Mouse (Mus musculus) CH12.LX (cell line): Measurements from ENCODE around the gene Nat10. TPM values are rescaled to one million over a fixed set of nuclear protein-coding genes. Genes with fewer than 3 reads are reported as not detected.

Source experiments
- DNase-seq: peaks from one replicate; pipeline ENCODE4 v3.0.0-alpha.2; 2013; ENCODE audit errors: extremely low read depth
- H3K27ac ChIP-seq: 2 replicates; pipeline ENCODE4 v1.5.1; 2012; ENCODE audit warnings: low read depth, mild to moderate bottlenecking, control low read depth, moderate library complexity; ENCODE audit not compliant: insufficient read depth
- H3K27me3 ChIP-seq: replicated peaks from 2 replicates; pipeline ENCODE3; 2012; ENCODE audit warnings: inconsistent platforms
- H3K36me3 ChIP-seq, 2 experiments: replicated peaks in 1 of 2; 2 replicates each; pipeline versions ENCODE3 to v1.6.1; 2012; ENCODE audit warnings: inconsistent platforms in 1 of 2, low read length in 1 of 2, mild to moderate bottlenecking in 1 of 2, mixed read lengths in 1 of 2, moderate library complexity in 1 of 2; ENCODE audit not compliant: control insufficient read depth in 1 of 2, insufficient read depth in 1 of 2
- H3K4me1 ChIP-seq, 2 experiments: 2 replicates each; pipeline ENCODE4 v1.6.1; 2012; ENCODE audit warnings: inconsistent platforms in 1 of 2, moderate library complexity in 1 of 2; ENCODE audit not compliant: insufficient read depth in 2 of 2, control insufficient read depth in 1 of 2
- H3K4me2 ChIP-seq: 2 replicates; pipeline ENCODE4 v1.6.1; 2012; ENCODE audit warnings: low read depth, mild to moderate bottlenecking, control low read depth; ENCODE audit not compliant: poor library complexity, insufficient read depth, severe bottlenecking
- H3K4me3 ChIP-seq, 3 experiments: fragments of 150-350 bp in 1 of 3; sonication (generic) in 1 of 3; replicated peaks in 1 of 3; 2 replicates each; pipeline versions ENCODE3 to v1.5.1; 2011 to 2012; ENCODE audit warnings: low read depth in 2 of 3, low read length in 2 of 3, mild to moderate bottlenecking in 2 of 3, moderate library complexity in 2 of 3, control low read depth in 1 of 3, improper control_type of control experiment in 1 of 3, inconsistent platforms in 1 of 3, mixed read lengths in 1 of 3; ENCODE audit not compliant: poor library complexity in 1 of 3
- H3K79me2 ChIP-seq: replicated peaks from 2 replicates; pipeline ENCODE4 v1.6.1; 2012; ENCODE audit warnings: mild to moderate bottlenecking, moderate library complexity; ENCODE audit not compliant: control insufficient read depth, poor library complexity, insufficient read depth, severe bottlenecking; ENCODE audit errors: extremely low read depth
- H3K9ac ChIP-seq: 2 replicates; pipeline ENCODE4 v1.6.1; 2012; ENCODE audit warnings: low read depth, mild to moderate bottlenecking, control low read depth, moderate library complexity; ENCODE audit not compliant: insufficient read depth
- H3K9me3 ChIP-seq: replicated peaks from 2 replicates; pipeline ENCODE3; 2012; ENCODE audit warnings: low read length, inconsistent platforms, mixed read lengths
- BHLHE40 ChIP-seq: IDR thresholded peaks from 2 replicates; pipeline ENCODE4 v1.6.1; 2011; ENCODE audit warnings: mild to moderate bottlenecking, low read depth, low read length, improper control_type of control experiment
- CHD1 ChIP-seq: IDR thresholded peaks from 2 replicates; pipeline ENCODE4 v1.6.1; 2012; ENCODE audit warnings: low read depth, low read length, improper control_type of control experiment, inconsistent platforms
- CTCF ChIP-seq, 2 experiments: IDR thresholded peaks in 1 of 2; conservative IDR thresholded peaks in 1 of 2; 2 replicates each; pipeline ENCODE4 v1.5.1; 2011 to 2012; ENCODE audit warnings: low read depth in 2 of 2, low read length in 2 of 2, improper control_type of control experiment in 1 of 2, inconsistent platforms in 1 of 2, mild to moderate bottlenecking in 1 of 2, moderate library complexity in 1 of 2
- E2F4 ChIP-seq: IDR thresholded peaks from 2 replicates; pipeline ENCODE4 v1.6.1; 2011; ENCODE audit warnings: low read depth, low read length, improper control_type of control experiment; ENCODE audit not compliant: insufficient replicate concordance
- ELF1 ChIP-seq: IDR thresholded peaks from 2 replicates; pipeline ENCODE4 v1.6.1; 2014; ENCODE audit warnings: low read depth, mild to moderate bottlenecking, inconsistent platforms, low read length, improper control_type of control experiment
- EP300 ChIP-seq: IDR thresholded peaks from 2 replicates; pipeline ENCODE4 v1.6.1; 2011; ENCODE audit warnings: low read length, improper control_type of control experiment
- ETS1 ChIP-seq: conservative IDR thresholded peaks from 2 replicates; pipeline ENCODE4 v1.6.1; 2012; ENCODE audit warnings: low read depth, mild to moderate bottlenecking, inconsistent platforms, low read length, improper control_type of control experiment, moderate library complexity
- HCFC1 ChIP-seq: IDR thresholded peaks from 2 replicates; pipeline ENCODE4 v1.6.1; 2012; ENCODE audit warnings: low read depth, mild to moderate bottlenecking, inconsistent platforms, low read length, improper control_type of control experiment
- JUN ChIP-seq: IDR thresholded peaks from 2 replicates; pipeline ENCODE4 v1.6.1; 2011; ENCODE audit warnings: low read depth, mild to moderate bottlenecking, low read length, improper control_type of control experiment, moderate library complexity; ENCODE audit not compliant: insufficient read depth
- JUND ChIP-seq: conservative IDR thresholded peaks from 2 replicates; pipeline ENCODE4 v1.6.1; 2011; ENCODE audit warnings: low read depth, low read length, improper control_type of control experiment
- KAT2A ChIP-seq: IDR thresholded peaks from 2 replicates; pipeline ENCODE4 v1.6.1; 2012; ENCODE audit warnings: low read length, improper control_type of control experiment, inconsistent platforms; ENCODE audit not compliant: insufficient replicate concordance
- MAX ChIP-seq: IDR thresholded peaks from 2 replicates; pipeline ENCODE4 v1.6.1; 2011; ENCODE audit warnings: low read length, improper control_type of control experiment
- MAZ ChIP-seq: IDR thresholded peaks from 2 replicates; pipeline ENCODE4 v1.6.1; 2012; ENCODE audit warnings: low read depth, mild to moderate bottlenecking, inconsistent platforms, low read length, improper control_type of control experiment, moderate library complexity
- MEF2A ChIP-seq: IDR thresholded peaks from 2 replicates; pipeline ENCODE4 v1.6.1; 2014; ENCODE audit warnings: low read depth, mild to moderate bottlenecking, inconsistent platforms, low read length, improper control_type of control experiment, borderline replicate concordance
- MXI1 ChIP-seq: IDR thresholded peaks from 2 replicates; pipeline ENCODE4 v1.6.1; 2011; ENCODE audit warnings: mild to moderate bottlenecking, low read depth, low read length, improper control_type of control experiment
- MYC ChIP-seq: IDR thresholded peaks from 2 replicates; pipeline ENCODE4 v1.6.1; 2011; ENCODE audit warnings: low read depth, mild to moderate bottlenecking, improper control_type of control experiment, low read length
- NELFE ChIP-seq: IDR thresholded peaks from 2 replicates; pipeline ENCODE4 v1.6.1; 2011; ENCODE audit warnings: low read depth, low read length, improper control_type of control experiment
- NRF1 ChIP-seq: IDR thresholded peaks from 2 replicates; pipeline ENCODE4 v1.6.1; 2014; ENCODE audit warnings: low read depth, mild to moderate bottlenecking, inconsistent platforms, low read length, improper control_type of control experiment, moderate library complexity
- PAX5 ChIP-seq: IDR thresholded peaks from 2 replicates; pipeline ENCODE4 v1.6.1; 2012; ENCODE audit warnings: low read length, inconsistent platforms, mixed read lengths
- POLR2A ChIP-seq: IDR thresholded peaks from 2 replicates; pipeline ENCODE4 v1.6.1; 2011; ENCODE audit warnings: low read depth, mild to moderate bottlenecking, improper control_type of control experiment, low read length
- POLR2AphosphoS2 ChIP-seq: IDR thresholded peaks from 2 replicates; pipeline ENCODE4 v1.6.1; 2011; ENCODE audit warnings: low read depth, low read length, improper control_type of control experiment
- RAD21 ChIP-seq: IDR thresholded peaks from 2 replicates; pipeline ENCODE4 v1.6.1; 2011; ENCODE audit warnings: low read depth, mild to moderate bottlenecking, low read length, improper control_type of control experiment, moderate library complexity
- RCOR1 ChIP-seq: conservative IDR thresholded peaks from 2 replicates; pipeline ENCODE4 v1.6.1; 2012; ENCODE audit warnings: low read depth, mild to moderate bottlenecking, inconsistent platforms, low read length, improper control_type of control experiment
- SMC3 ChIP-seq: IDR thresholded peaks from 2 replicates; pipeline ENCODE4 v1.6.1; 2011; ENCODE audit warnings: low read depth, low read length, improper control_type of control experiment
- TBP ChIP-seq: conservative IDR thresholded peaks from 2 replicates; pipeline ENCODE4 v1.6.1; 2011; ENCODE audit warnings: low read depth, low read length, improper control_type of control experiment
- UBTF ChIP-seq: IDR thresholded peaks from 2 replicates; pipeline ENCODE4 v1.6.1; 2012; ENCODE audit warnings: low read depth, mild to moderate bottlenecking, inconsistent platforms, low read length, improper control_type of control experiment, moderate library complexity
- USF1 ChIP-seq: IDR thresholded peaks from 2 replicates; pipeline ENCODE4 v1.6.1; 2014; ENCODE audit warnings: low read depth, mild to moderate bottlenecking, inconsistent platforms, low read length, improper control_type of control experiment
- ZC3H11A ChIP-seq: IDR thresholded peaks from 2 replicates; pipeline ENCODE4 v1.6.1; 2012; ENCODE audit warnings: low read depth, mild to moderate bottlenecking, inconsistent platforms, low read length, improper control_type of control experiment
- ZKSCAN1 ChIP-seq: IDR thresholded peaks from 2 replicates; pipeline ENCODE4 v1.6.1; 2012; ENCODE audit warnings: low read depth, inconsistent platforms, low read length, improper control_type of control experiment, borderline replicate concordance
- ZMIZ1 ChIP-seq: IDR thresholded peaks from 2 replicates; pipeline ENCODE4 v1.6.1; 2012; ENCODE audit warnings: low read depth, mild to moderate bottlenecking, inconsistent platforms, low read length, improper control_type of control experiment
- ZNF384 ChIP-seq: IDR thresholded peaks from 2 replicates; pipeline ENCODE4 v1.6.1; 2012; ENCODE audit warnings: low read depth, low read length, improper control_type of control experiment, inconsistent platforms
- dilution Hi-C: fragments of 300-500 bp; cut with MboI; formaldehyde crosslinking; loops from 2 replicates; pipeline ENCODE4 v1.14.3; 2020; ENCODE audit warnings: low sequenced_read_pairs; ENCODE audit not compliant: extremely low pct_unique_long_range_greater_than_20kb, extremely low pct_ligation_motif_present
- in situ Hi-C: fragments of 300-500 bp; cut with MboI; formaldehyde crosslinking; loops from 3 replicates; pipeline ENCODE4 v1.14.3; 2019; ENCODE audit warnings: low sequenced_read_pairs, low pct_ligation_motif_present, low pct_unique_long_range_greater_than_20kb, mixed read lengths
- polyA plus RNA-seq: library from polyadenylated mRNA; unstranded; fragments of >175 nt; gene quantifications from 2 replicates; pipeline ENCODE4 v1.2.1, GENCODE M21; 2012; ENCODE audit warnings: low read depth; ENCODE audit not compliant: insufficient read length
- total RNA-seq, 2 experiments: library from RNA; depleted of rRNA; stranded (reverse); fragments of 300-350 nt in 1 of 2; fragments of >200 nt in 1 of 2; gene quantifications; 2 replicates each; pipeline ENCODE4 v1.2.3; 2012 to 2014

Nat10 gene
- total and polyA plus RNA-seq, 3 experiments = 31.0 to 83.6 (median 36.0) TPM

GRCm38 (mm10) chr2:103719292-103719646, 41.8 kb downstream of the Nat10 start:
- Histone ChIP-seq H3K27me3 (no peaks in the 10 kb centered on the region), H3K4me1 (peaks cover 3 to 4% of the 10 kb centered on the region in 2 experiments; a peak in 1 of 4 replicates), H3K79me2 (no peaks in the 10 kb centered on the region), H3K9me3 (no peaks in the 10 kb centered on the region), H3K9ac (no peak overlapping the region), H3K4me2 (no peak overlapping the region), H3K36me3 (peaks cover 72 to 93% of the 10 kb centered on the region in 2 experiments), H3K4me3 (no peak overlapping the region), H3K27ac (no peak overlapping the region)
- no peak for TF ChIP-seq JUND
- TF ChIP-seq MAX = no peak
- TF ChIP-seq USF1 = no peak
- TF ChIP-seq PAX5 = no peak
- TF ChIP-seq POLR2A = no peak
- no peak for TF ChIP-seq MAZ
- no peak for TF ChIP-seq ELF1
- TF ChIP-seq BHLHE40 = no peak
- TF ChIP-seq RCOR1 = no peak
- TF ChIP-seq E2F4 = no peak
- in situ Hi-C loops (loop anchor here (25.0 kb wide), 1 partner anchor 257 kb away; no protein-coding TSS in a partner anchor), dilution Hi-C loops (no loop called here)
- no peak for DNase-seq

DNA sequence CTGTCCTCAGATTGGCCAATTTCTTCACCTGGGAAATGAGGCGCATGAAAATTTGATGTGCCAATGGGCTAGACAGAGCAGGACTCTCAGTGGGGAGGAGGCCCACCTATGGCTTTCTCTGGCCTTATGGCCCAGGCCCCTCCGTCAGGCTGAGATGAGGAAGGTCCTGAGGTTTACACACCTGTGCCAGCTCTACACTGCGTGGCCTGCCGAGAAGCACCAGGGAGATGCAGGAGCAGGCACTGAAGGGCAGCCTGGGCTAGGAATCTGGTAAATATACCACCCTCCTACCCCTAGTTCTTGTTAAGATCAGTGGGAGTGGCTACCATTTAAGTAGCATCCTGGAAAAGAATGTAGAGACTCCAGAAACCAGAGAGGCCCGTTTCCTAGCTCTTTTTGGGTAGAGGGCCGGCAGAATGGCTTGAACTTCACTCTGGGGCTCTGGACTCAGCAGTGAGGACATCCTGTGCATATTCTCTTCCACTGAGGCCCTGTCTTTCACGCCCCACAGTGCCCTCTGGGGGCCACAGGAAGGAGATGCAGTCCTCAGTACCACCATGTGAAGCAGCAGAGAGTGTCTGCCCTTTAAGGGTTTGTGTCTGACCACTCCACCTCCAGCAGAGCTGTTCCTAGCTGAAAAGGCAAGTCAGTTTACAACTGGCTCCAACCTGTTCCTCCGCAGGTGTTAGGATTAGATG, 42.3 kb downstream of the Nat10 start:
- Histone ChIP-seq H3K36me3 (peaks cover 67 to 93% of the 10 kb centered on the region in 2 experiments), H3K4me3 (no peak overlapping the region), H3K9me3 (no peaks in the 10 kb centered on the region), H3K79me2 (no peaks in the 10 kb centered on the region), H3K4me1 (peaks cover 3 to 4% of the 10 kb centered on the region in 2 experiments; a peak in 1 of 4 replicates), H3K4me2 (no peak overlapping the region), H3K27ac (no peak overlapping the region), H3K27me3 (no peaks in the 10 kb centered on the region), H3K9ac (no peak overlapping the region)
- TF ChIP-seq ZNF384 (no peak), NELFE (no peak), MYC (no peak), POLR2A (no peak), ZMIZ1 (no peak), JUND (no peak), RCOR1 (no peak), ZC3H11A (peak; percentile 85), RAD21 (peak; percentile 82), JUN (no peak), CHD1 (no peak), PAX5 (no peak), ELF1 (no peak), E2F4 (no peak), EP300 (no peak), UBTF (no peak), SMC3 (peak; percentile 98), HCFC1 (no peak), MXI1 (no peak), USF1 (no peak), BHLHE40 (no peak), POLR2AphosphoS2 (no peak), MEF2A (no peak), NRF1 (no peak), CTCF (conservative IDR thresholded peaks at IDR 0.05 in 1 of 2, IDR thresholded peaks at IDR 0.05 in 1 of 2; ENCODE audit: low read depth in 2 of 2, low read length in 2 of 2) (peak; percentile 56 to 93), KAT2A (no peak), ETS1 (no peak), ZKSCAN1 (no peak), TBP (no peak), MAX (no peak)
- in situ Hi-C loops (loop anchor here (25.0 kb wide), 1 partner anchor 256 kb away; no protein-coding TSS in a partner anchor), dilution Hi-C loops (no loop called here)
- peak; percentile 75 for DNase-seq
